Mouse (Mus musculus): ENCODE measurements around the gene Surf6. TPM values are rescaled to one million over a fixed set of nuclear protein-coding genes. Genes with fewer than 3 reads are reported as not detected.

Surf6 gene
- polyA plus RNA-seq, 1 experiment from 2014 or later, result 30.2 TPM

DNA sequence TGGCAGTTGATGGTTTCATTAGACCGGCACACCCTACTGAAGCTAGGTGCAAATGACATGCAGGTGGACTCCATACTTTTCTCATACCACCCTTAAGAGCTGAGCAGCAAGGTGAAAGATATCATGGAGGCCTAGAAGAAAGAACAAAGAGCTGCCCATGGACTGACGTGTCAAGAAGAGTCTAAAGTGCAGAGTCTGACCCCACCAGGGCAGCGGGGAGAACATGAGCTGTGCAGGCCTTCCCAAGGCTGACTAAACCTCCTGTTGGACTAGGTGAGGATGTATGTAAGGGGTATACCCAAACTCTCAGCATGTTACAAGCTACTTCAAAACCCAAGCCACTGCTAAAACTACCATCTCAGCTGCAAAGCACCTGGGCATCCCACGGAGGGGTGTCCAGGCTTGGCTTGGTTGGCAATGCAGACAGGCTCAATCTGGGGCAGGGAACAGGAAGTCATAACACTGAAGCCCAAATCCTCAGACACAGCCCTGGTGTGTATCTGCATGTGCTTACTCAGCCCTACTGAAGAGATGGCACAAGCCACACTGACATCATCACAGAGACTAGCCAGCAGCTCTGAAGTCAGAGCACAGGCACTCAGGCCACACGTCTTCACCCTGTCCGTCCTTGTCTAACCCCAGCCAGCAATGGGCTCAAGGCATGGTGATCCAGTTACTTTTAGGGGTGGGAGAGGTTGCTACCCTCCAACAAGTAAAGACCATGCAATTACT is 25.2 kb upstream of the Surf6 start:
- peaks cover 20% of the 10 kb centered on the region for H3K4me1 ChIP-seq
- 93% methylated on average over 6 of the region's 6 CpGs for WGBS
- no peak overlapping the region for H3K9ac ChIP-seq
- H3K4me2 ChIP-seq (replicated peaks), result no peak overlapping the region
- no peaks in the 10 kb centered on the region for H3K27me3 ChIP-seq (replicated peaks)
- ATAC-seq (ENCODE audit: low FRiP score, low read depth), result no peak
- peaks cover 64% of the 10 kb centered on the region for H3K36me3 ChIP-seq
- H3K9me3 ChIP-seq, result no peaks in the 10 kb centered on the region
- H3K27ac ChIP-seq, result no peak overlapping the region
- H3K4me3 ChIP-seq, result no peak overlapping the region

DNA sequence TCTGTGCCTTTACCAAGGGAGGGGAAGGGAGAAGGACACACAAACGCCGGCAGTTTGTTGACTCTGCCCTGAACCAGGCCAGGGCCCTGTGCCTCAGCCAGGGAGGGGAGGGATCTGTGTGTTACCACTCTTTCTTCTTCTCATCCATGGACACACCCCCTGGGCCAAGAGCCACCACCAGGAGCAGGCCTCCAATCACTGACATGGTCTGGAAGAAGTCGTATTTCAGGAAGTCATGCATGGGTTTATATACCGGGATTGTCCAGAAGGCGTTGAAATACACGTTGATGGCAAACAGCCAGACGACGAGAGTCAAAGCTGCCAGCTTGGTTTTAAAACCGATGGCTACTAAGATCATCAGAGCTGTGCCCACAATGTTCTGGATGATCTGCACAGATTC is 19.1 kb upstream of the Surf6 start:
- Histone ChIP-seq H3K9ac (no peak overlapping the region), H3K27me3 (replicated peaks) (no peaks in the 10 kb centered on the region), H3K4me1 (peaks cover 14% of the 10 kb centered on the region), H3K4me3 (no peak overlapping the region), H3K36me3 (peaks cover 93% of the 10 kb centered on the region), H3K27ac (no peak overlapping the region), H3K4me2 (replicated peaks) (no peak overlapping the region), H3K9me3 (no peaks in the 10 kb centered on the region)
- WGBS, result 86% methylated on average over 9 of the region's 9 CpGs
- no peak for ATAC-seq (ENCODE audit: low FRiP score, low read depth)

GRCm38 (mm10) chr2:26920190-26920855 is 17.6 kb upstream of the Surf6 start:
- no peak overlapping the region for H3K9ac ChIP-seq
- H3K9me3 ChIP-seq, result no peaks in the 10 kb centered on the region
- peaks cover 24% of the 10 kb centered on the region for H3K4me1 ChIP-seq
- ATAC-seq (ENCODE audit: low FRiP score, low read depth), result no peak
- no peak overlapping the region for H3K4me2 ChIP-seq (replicated peaks)
- H3K4me3 ChIP-seq, result no peak overlapping the region
- H3K36me3 ChIP-seq, result peaks cover 79% of the 10 kb centered on the region
- no peak overlapping the region for H3K27ac ChIP-seq
- H3K27me3 ChIP-seq (replicated peaks), result no peaks in the 10 kb centered on the region
- WGBS, result 86% methylated on average over 6 of the region's 6 CpGs

- no peak overlapping the region for H3K4me3 ChIP-seq
- ATAC-seq (ENCODE audit: low FRiP score, low read depth), result no peak
- H3K4me1 ChIP-seq, result peaks cover 30% of the 10 kb centered on the region
- no peak overlapping the region for H3K4me2 ChIP-seq (replicated peaks)
- no peaks in the 10 kb centered on the region for H3K9me3 ChIP-seq
- peaks cover 74% of the 10 kb centered on the region for H3K36me3 ChIP-seq
- H3K9ac ChIP-seq, result no peak overlapping the region
- no peaks in the 10 kb centered on the region for H3K27me3 ChIP-seq (replicated peaks)
- H3K27ac ChIP-seq, result no peak overlapping the region
- WGBS, result 90% methylated on average over 3 of the region's 3 CpGs
Measured at GRCm38 (mm10) chr2:26919684-26920083, 17.0 kb upstream of the Surf6 start.

- Histone ChIP-seq H3K4me3 (peak overlapping the region; percentile 64), H3K4me2 (replicated peaks) (peak overlapping the region; percentile 99), H3K27me3 (replicated peaks) (no peaks in the 10 kb centered on the region), H3K27ac (no peak overlapping the region), H3K9ac (peak overlapping the region; percentile 69), H3K36me3 (peaks cover 75% of the 10 kb centered on the region), H3K9me3 (no peaks in the 10 kb centered on the region), H3K4me1 (peaks cover 45% of the 10 kb centered on the region)
- ATAC-seq (ENCODE audit: low FRiP score, low read depth), result no peak
- 4% methylated on average over 13 of the region's 13 CpGs for WGBS
Measured at GRCm38 (mm10) chr2:26916738-26917137, 14.1 kb upstream of the Surf6 start.

- WGBS, result 2% methylated on average over 47 of the region's 47 CpGs
- H3K9me3 ChIP-seq, result no peaks in the 10 kb centered on the region
- H3K9ac ChIP-seq, result peak within 1 kb of the TSS; percentile 69
- H3K4me3 ChIP-seq, result peak within 1 kb of the TSS; percentile 64
- H3K27ac ChIP-seq, result peak within 1 kb of the TSS; percentile 46; the same call in 1 of the 2 replicates
- H3K36me3 ChIP-seq, result peaks cover 71% of the 10 kb centered on the region
- no peaks in the 10 kb centered on the region for H3K27me3 ChIP-seq (replicated peaks)
- peak; percentile 81 for ATAC-seq (ENCODE audit: low FRiP score, low read depth)
- peaks cover 49% of the 10 kb centered on the region for H3K4me1 ChIP-seq
- peak within 1 kb of the TSS; percentile 99 for H3K4me2 ChIP-seq (replicated peaks)
Measured at GRCm38 (mm10) chr2:26915927-26916728, 13.4 kb upstream of the Surf6 start, which contains the start of the genes Surf2 and Surf1. Gene Surf2 (plus strand): TSS chr2:26916367. Gene Surf1 (minus strand): TSS chr2:26916530.

DNA sequence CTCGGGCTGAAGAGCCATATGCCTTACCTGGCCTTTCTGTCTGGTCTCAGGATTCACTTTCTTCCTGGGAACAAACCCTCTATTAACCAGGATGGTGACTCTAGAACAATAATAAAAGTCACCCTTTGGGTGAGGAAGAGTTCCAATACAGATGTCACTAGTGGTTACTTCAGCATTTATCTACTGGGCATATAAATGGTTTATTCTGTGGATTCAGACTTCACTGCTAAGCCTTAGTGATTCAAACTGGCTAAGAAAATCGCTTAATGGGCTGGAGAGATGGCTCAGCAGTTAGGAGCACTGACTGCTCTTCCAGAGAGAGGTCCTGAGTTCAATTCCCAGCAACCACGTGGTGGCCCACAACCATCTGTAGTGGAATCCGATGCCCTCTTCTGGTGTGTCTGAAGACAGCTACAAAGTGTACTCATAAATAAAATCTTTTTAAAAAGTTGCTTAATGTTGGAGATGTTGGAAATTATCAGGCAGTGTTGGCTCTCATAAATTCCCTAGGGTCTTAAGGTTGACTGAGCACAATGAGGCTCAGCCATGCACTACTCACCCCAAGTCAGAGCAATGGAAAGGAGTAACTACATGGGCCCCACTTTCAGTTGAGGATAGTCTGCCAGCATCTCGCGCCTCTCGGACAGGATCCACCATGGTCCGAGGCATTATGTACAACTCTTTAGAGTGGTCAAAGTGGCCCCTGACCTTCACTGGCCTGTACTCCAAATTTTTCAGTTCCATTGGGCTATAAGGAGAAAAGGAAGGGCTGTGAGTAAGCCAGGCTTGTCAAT is 11.7 kb upstream of the Surf6 start:
- Histone ChIP-seq H3K4me1 (peaks cover 53% of the 10 kb centered on the region), H3K4me3 (no peak overlapping the region), H3K9me3 (no peaks in the 10 kb centered on the region), H3K27me3 (replicated peaks) (no peaks in the 10 kb centered on the region), H3K4me2 (replicated peaks) (peak overlapping the region; percentile 99), H3K36me3 (peaks cover 53% of the 10 kb centered on the region), H3K27ac (no peak overlapping the region), H3K9ac (no peak overlapping the region)
- 55% methylated on average over 8 of the region's 8 CpGs for WGBS
- no peak for ATAC-seq (ENCODE audit: low FRiP score, low read depth)

- Histone ChIP-seq H3K27ac (no peak overlapping the region), H3K4me1 (peaks cover 61% of the 10 kb centered on the region), H3K9ac (no peak overlapping the region), H3K27me3 (replicated peaks) (no peaks in the 10 kb centered on the region), H3K36me3 (peaks cover 45% of the 10 kb centered on the region), H3K4me2 (replicated peaks) (no peak overlapping the region), H3K4me3 (no peak overlapping the region), H3K9me3 (no peaks in the 10 kb centered on the region)
- 87% methylated on average over 17 of the region's 17 CpGs for WGBS
- ATAC-seq (ENCODE audit: low FRiP score, low read depth), result no peak
Measured at GRCm38 (mm10) chr2:26913416-26914147, 10.9 kb upstream of the Surf6 start.

GRCm38 (mm10) chr2:26912253-26912770 is 9.6 kb upstream of the Surf6 start:
- no peaks in the 10 kb centered on the region for H3K9me3 ChIP-seq
- peak overlapping the region; percentile 76 for H3K4me3 ChIP-seq
- H3K9ac ChIP-seq, result peak overlapping the region; percentile 96
- H3K36me3 ChIP-seq, result peaks cover 39% of the 10 kb centered on the region
- no peak for ATAC-seq (ENCODE audit: low FRiP score, low read depth)
- H3K27ac ChIP-seq, result no peak overlapping the region
- 77% methylated on average over 5 of the region's 5 CpGs for WGBS
- peak overlapping the region; percentile 93 for H3K4me2 ChIP-seq (replicated peaks)
- H3K27me3 ChIP-seq (replicated peaks), result no peaks in the 10 kb centered on the region
- H3K4me1 ChIP-seq, result peaks cover 61% of the 10 kb centered on the region

DNA sequence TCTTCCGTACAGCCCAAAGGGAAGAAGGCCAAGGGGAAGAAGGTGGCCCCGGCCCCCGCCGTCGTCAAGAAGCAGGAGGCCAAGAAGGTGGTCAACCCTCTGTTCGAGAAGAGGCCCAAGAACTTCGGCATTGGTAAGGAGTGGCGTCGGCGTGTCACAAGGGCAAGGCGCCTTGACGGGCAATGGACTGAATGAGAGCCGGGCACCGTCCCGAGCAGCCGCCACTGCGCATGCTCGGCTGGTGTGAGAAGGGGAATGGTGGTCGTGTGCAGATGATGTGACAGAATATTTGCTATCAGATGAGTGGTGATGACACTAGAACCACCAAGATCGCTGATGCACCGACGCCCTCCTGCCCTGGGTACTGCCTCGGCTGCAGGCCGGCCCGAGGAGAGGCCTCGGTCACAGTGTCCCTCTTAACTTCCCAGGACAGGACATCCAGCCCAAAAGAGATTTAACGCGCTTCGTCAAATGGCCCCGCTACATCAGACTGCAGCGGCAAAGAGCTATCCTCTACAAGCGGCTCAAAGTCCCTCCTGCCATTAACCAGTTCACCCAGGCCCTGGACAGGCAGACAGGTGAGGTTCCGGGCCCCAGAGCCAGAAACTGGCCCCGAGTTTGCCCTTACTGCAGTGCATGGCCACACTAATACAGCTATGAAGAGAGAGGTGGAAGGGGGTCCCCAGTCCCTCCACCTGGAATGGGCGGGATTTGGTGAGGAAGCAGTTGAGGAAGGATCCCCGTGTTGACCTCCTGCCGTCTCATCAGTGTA is 8.5 kb upstream of the Surf6 start:
- peaks cover 53% of the 10 kb centered on the region for H3K4me1 ChIP-seq
- peak overlapping the region; percentile 93 for H3K4me2 ChIP-seq (replicated peaks)
- peaks cover 51% of the 10 kb centered on the region for H3K36me3 ChIP-seq
- under 1% methylated on average over 37 of the region's 37 CpGs for WGBS
- H3K9ac ChIP-seq, result peak overlapping the region; percentile 96
- peak overlapping the region; percentile 90 for H3K27ac ChIP-seq
- no peaks in the 10 kb centered on the region for H3K9me3 ChIP-seq
- H3K27me3 ChIP-seq (replicated peaks), result no peaks in the 10 kb centered on the region
- ATAC-seq (ENCODE audit: low FRiP score, low read depth), result peak; percentile 57
- H3K4me3 ChIP-seq, result peak overlapping the region; percentile 76

Data from neural tube, embryonic 12.5 days (tissue).